Mouse (Mus musculus): ENCODE results near the gene Znhit1. TPM values are rescaled to one million over a fixed set of nuclear protein-coding genes. Genes with fewer than 3 reads are reported as not detected.
A peak's percentile ranks its signal among the peaks of the same experiment; 100 is the strongest.

Znhit1 gene
- polyA plus RNA-seq, 1 experiment from 2014 or later = 131 TPM

- H3K27ac ChIP-seq (ENCODE audit: low read length) = peak overlapping the region; percentile 91
- no peaks in the 10 kb centered on the region for H3K9me3 ChIP-seq (ENCODE audit: control insufficient read depth, low read length)
- H3K36me3 ChIP-seq (ENCODE audit: control insufficient read depth, insufficient read depth) = peaks cover 21% of the 10 kb centered on the region
- under 1% methylated on average over 10 of the region's 10 CpGs for WGBS
- peak overlapping the region; percentile 66 for H3K4me3 ChIP-seq (replicated peaks; ENCODE audit: low read length)
- peak; percentile 57 for ATAC-seq
- peak overlapping the region; percentile 78 for H3K4me2 ChIP-seq (ENCODE audit: low read length)
- H3K9ac ChIP-seq (replicated peaks; ENCODE audit: low read depth, low read length) = peak overlapping the region; percentile 80
- peaks cover 13% of the 10 kb centered on the region for H3K4me1 ChIP-seq (replicated peaks; ENCODE audit: control insufficient read depth, insufficient read depth, low read length)
- no peaks in the 10 kb centered on the region for H3K27me3 ChIP-seq (replicated peaks; ENCODE audit: control insufficient read depth, insufficient read depth, low read length)
Measured at GRCm38 (mm10) chr5:136962501-136962900, 25.3 kb downstream of the Znhit1 start.

GRCm38 (mm10) chr5:136961983-136962461 lies 25.8 kb downstream of the Znhit1 start:
- Histone ChIP-seq H3K4me3 (replicated peaks; ENCODE audit: low read length) (peak overlapping the region; percentile 66), H3K4me2 (ENCODE audit: low read length) (peak overlapping the region; percentile 78), H3K9me3 (ENCODE audit: control insufficient read depth, low read length) (no peaks in the 10 kb centered on the region), H3K9ac (replicated peaks; ENCODE audit: low read depth, low read length) (peak overlapping the region; percentile 80), H3K27ac (ENCODE audit: low read length) (peak overlapping the region; percentile 91), H3K36me3 (ENCODE audit: control insufficient read depth, insufficient read depth) (peaks cover 21% of the 10 kb centered on the region), H3K27me3 (replicated peaks; ENCODE audit: control insufficient read depth, insufficient read depth, low read length) (no peaks in the 10 kb centered on the region), H3K4me1 (replicated peaks; ENCODE audit: control insufficient read depth, insufficient read depth, low read length) (peaks cover 13% of the 10 kb centered on the region)
- peak; percentile 93 for ATAC-seq
- 1% methylated on average over 20 of the region's 20 CpGs for WGBS

GRCm38 (mm10) chr5:136961334-136961982 lies 26.4 kb downstream of the Znhit1 start:
- 27% methylated on average over 5 of the region's 5 CpGs for WGBS
- Histone ChIP-seq H3K4me1 (replicated peaks; ENCODE audit: control insufficient read depth, insufficient read depth, low read length) (peaks cover 13% of the 10 kb centered on the region), H3K9me3 (ENCODE audit: control insufficient read depth, low read length) (no peaks in the 10 kb centered on the region), H3K36me3 (ENCODE audit: control insufficient read depth, insufficient read depth) (peaks cover 21% of the 10 kb centered on the region), H3K9ac (replicated peaks; ENCODE audit: low read depth, low read length) (peak overlapping the region; percentile 80), H3K4me3 (replicated peaks; ENCODE audit: low read length) (peak overlapping the region; percentile 66), H3K4me2 (ENCODE audit: low read length) (peak overlapping the region; percentile 78), H3K27me3 (replicated peaks; ENCODE audit: control insufficient read depth, insufficient read depth, low read length) (no peaks in the 10 kb centered on the region), H3K27ac (ENCODE audit: low read length) (peak overlapping the region; percentile 91)
- ATAC-seq = peak; percentile 3; the same call in 1 of the 2 replicates

GRCm38 (mm10) chr5:136960053-136960452 lies 27.8 kb downstream of the Znhit1 start:
- Histone ChIP-seq H3K27ac (ENCODE audit: low read length) (no peak overlapping the region), H3K4me1 (replicated peaks; ENCODE audit: control insufficient read depth, insufficient read depth, low read length) (peaks cover 19% of the 10 kb centered on the region), H3K9me3 (ENCODE audit: control insufficient read depth, low read length) (no peaks in the 10 kb centered on the region), H3K4me3 (replicated peaks; ENCODE audit: low read length) (no peak overlapping the region), H3K4me2 (ENCODE audit: low read length) (no peak overlapping the region), H3K36me3 (ENCODE audit: control insufficient read depth, insufficient read depth) (peaks cover 10% of the 10 kb centered on the region), H3K27me3 (replicated peaks; ENCODE audit: control insufficient read depth, insufficient read depth, low read length) (no peaks in the 10 kb centered on the region), H3K9ac (replicated peaks; ENCODE audit: low read depth, low read length) (no peak overlapping the region)
- no peak for ATAC-seq
- whole genome bisulfite sequencing = 89% methylated on average over 6 of the region's 6 CpGs

- ATAC-seq = no peak
- H3K9me3 ChIP-seq (ENCODE audit: control insufficient read depth, low read length) = no peaks in the 10 kb centered on the region
- H3K27me3 ChIP-seq (replicated peaks; ENCODE audit: control insufficient read depth, insufficient read depth, low read length) = no peaks in the 10 kb centered on the region
- H3K4me3 ChIP-seq (replicated peaks; ENCODE audit: low read length) = no peak overlapping the region
- H3K9ac ChIP-seq (replicated peaks; ENCODE audit: low read depth, low read length) = no peak overlapping the region
- H3K4me2 ChIP-seq (ENCODE audit: low read length) = no peak overlapping the region
- no peak overlapping the region for H3K27ac ChIP-seq (ENCODE audit: low read length)
- H3K4me1 ChIP-seq (replicated peaks; ENCODE audit: control insufficient read depth, insufficient read depth, low read length) = peaks cover 27% of the 10 kb centered on the region
- 80% methylated on average over 5 of the region's 5 CpGs for WGBS
- H3K36me3 ChIP-seq (ENCODE audit: control insufficient read depth, insufficient read depth) = peaks cover 7% of the 10 kb centered on the region; the same call in 1 of the 2 replicates
Measured at GRCm38 (mm10) chr5:136958991-136959605, 28.7 kb downstream of the Znhit1 start.

- Histone ChIP-seq H3K27me3 (replicated peaks; ENCODE audit: control insufficient read depth, insufficient read depth, low read length) (no peaks in the 10 kb centered on the region), H3K4me3 (replicated peaks; ENCODE audit: low read length) (no peak overlapping the region), H3K4me2 (ENCODE audit: low read length) (no peak overlapping the region), H3K9ac (replicated peaks; ENCODE audit: low read depth, low read length) (no peak overlapping the region), H3K27ac (ENCODE audit: low read length) (no peak overlapping the region), H3K36me3 (ENCODE audit: control insufficient read depth, insufficient read depth) (no peaks in the 10 kb centered on the region), H3K4me1 (replicated peaks; ENCODE audit: control insufficient read depth, insufficient read depth, low read length) (peaks cover 24% of the 10 kb centered on the region), H3K9me3 (ENCODE audit: control insufficient read depth, low read length) (no peaks in the 10 kb centered on the region)
- ATAC-seq = no peak
- WGBS = 89% methylated on average over 1 of the region's 1 CpGs
Measured at GRCm38 (mm10) chr5:136957250-136957649, 30.6 kb downstream of the Znhit1 start.

GRCm38 (mm10) chr5:136955622-136956021 lies 32.2 kb downstream of the Znhit1 start:
- H3K36me3 ChIP-seq (ENCODE audit: control insufficient read depth, insufficient read depth) = no peaks in the 10 kb centered on the region
- H3K4me2 ChIP-seq (ENCODE audit: low read length) = no peak overlapping the region
- peaks cover 19% of the 10 kb centered on the region for H3K4me1 ChIP-seq (replicated peaks; ENCODE audit: control insufficient read depth, insufficient read depth, low read length)
- H3K9ac ChIP-seq (replicated peaks; ENCODE audit: low read depth, low read length) = no peak overlapping the region
- H3K27me3 ChIP-seq (replicated peaks; ENCODE audit: control insufficient read depth, insufficient read depth, low read length) = no peaks in the 10 kb centered on the region
- H3K9me3 ChIP-seq (ENCODE audit: control insufficient read depth, low read length) = no peaks in the 10 kb centered on the region
- no peak overlapping the region for H3K27ac ChIP-seq (ENCODE audit: low read length)
- no peak overlapping the region for H3K4me3 ChIP-seq (replicated peaks; ENCODE audit: low read length)
- no peak for ATAC-seq
- 97% methylated on average over 4 of the region's 4 CpGs for WGBS

GRCm38 (mm10) chr5:136953440-136953951 lies 34.3 kb downstream of the Znhit1 start:
- H3K36me3 ChIP-seq (ENCODE audit: control insufficient read depth, insufficient read depth) = no peaks in the 10 kb centered on the region
- peak overlapping the region; percentile 89 for H3K27ac ChIP-seq (ENCODE audit: low read length)
- H3K27me3 ChIP-seq (replicated peaks; ENCODE audit: control insufficient read depth, insufficient read depth, low read length) = no peaks in the 10 kb centered on the region
- H3K9me3 ChIP-seq (ENCODE audit: control insufficient read depth, low read length) = no peaks in the 10 kb centered on the region
- 1% methylated on average over 12 of the region's 12 CpGs for WGBS
- peak overlapping the region; percentile 86 for H3K9ac ChIP-seq (replicated peaks; ENCODE audit: low read depth, low read length)
- peak overlapping the region; percentile 68 for H3K4me3 ChIP-seq (replicated peaks; ENCODE audit: low read length)
- peak overlapping the region; percentile 80 for H3K4me2 ChIP-seq (ENCODE audit: low read length)
- H3K4me1 ChIP-seq (replicated peaks; ENCODE audit: control insufficient read depth, insufficient read depth, low read length) = peaks cover 19% of the 10 kb centered on the region
- ATAC-seq = no peak

- peak; percentile 100 for ATAC-seq
- no peaks in the 10 kb centered on the region for H3K9me3 ChIP-seq (ENCODE audit: control insufficient read depth, low read length)
- WGBS = under 1% methylated on average over 22 of the region's 23 CpGs
- H3K4me2 ChIP-seq (ENCODE audit: low read length) = peak within 1 kb of the TSS; percentile 80
- peak within 1 kb of the TSS; percentile 89 for H3K27ac ChIP-seq (ENCODE audit: low read length)
- peak within 1 kb of the TSS; percentile 68 for H3K4me3 ChIP-seq (replicated peaks; ENCODE audit: low read length)
- H3K27me3 ChIP-seq (replicated peaks; ENCODE audit: control insufficient read depth, insufficient read depth, low read length) = no peaks in the 10 kb centered on the region
- H3K4me1 ChIP-seq (replicated peaks; ENCODE audit: control insufficient read depth, insufficient read depth, low read length) = peaks cover 19% of the 10 kb centered on the region
- no peaks in the 10 kb centered on the region for H3K36me3 ChIP-seq (ENCODE audit: control insufficient read depth, insufficient read depth)
- H3K9ac ChIP-seq (replicated peaks; ENCODE audit: low read depth, low read length) = peak within 1 kb of the TSS; percentile 86
Measured at GRCm38 (mm10) chr5:136953015-136953414, 34.8 kb downstream of the Znhit1 start, which contains the start of gene Fis1. TSS of gene Fis1 (plus strand) at chr5:136953275.
